Mouse (Mus musculus) cerebral cortex, adult 2 months (tissue): ENCODE results near the gene Pgm2l1.

Source experiments
- WGBS: fragments of 180-500 bp; shearing (Covaris S2); methylation state at CpG from one replicate; pipeline ENCODE4 v1.1.7; 2018; 5-methylcytosine and 5-hydroxymethylcytosine counted together

Pgm2l1 gene

GRCm38 (mm10) chr7:100298861-100299510 is 71.8 kb downstream of the Pgm2l1 start:
- WGBS, result 85% methylated on average over 14 of the region's 14 CpGs

DNA sequence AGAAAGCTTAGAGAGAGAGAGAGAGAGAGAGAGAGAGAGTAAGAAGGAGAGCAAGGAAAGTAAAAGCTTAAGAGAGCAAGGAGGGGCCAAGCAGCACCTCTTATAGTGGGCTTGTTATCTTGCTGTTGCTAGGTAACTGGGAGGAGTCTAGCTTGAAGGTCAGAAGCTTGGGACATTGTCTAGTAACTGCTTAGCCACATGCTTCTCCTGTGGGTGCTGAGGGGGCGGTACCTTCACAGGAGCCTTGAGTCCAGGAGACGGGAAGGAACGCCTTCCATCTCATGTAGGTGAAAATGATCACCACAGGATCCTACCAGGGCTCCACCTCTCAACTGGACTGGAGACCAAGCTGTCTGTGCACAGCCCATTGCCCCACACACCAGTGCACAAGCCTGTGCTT is 74.2 kb downstream of the Pgm2l1 start:
- WGBS, result 71% methylated on average over 3 of the region's 3 CpGs

GRCm38 (mm10) chr7:100302316-100302715 is 75.1 kb downstream of the Pgm2l1 start:
- 21% methylated on average over 4 of the region's 4 CpGs for WGBS

- 91% methylated on average over 9 of the region's 9 CpGs for WGBS
Observed at GRCm38 (mm10) chr7:100305894-100306293, 78.7 kb downstream of the Pgm2l1 start.

- WGBS, result 63% methylated on average over 6 of the region's 6 CpGs
Observed at GRCm38 (mm10) chr7:100307872-100308653, 80.9 kb downstream of the Pgm2l1 start.

DNA sequence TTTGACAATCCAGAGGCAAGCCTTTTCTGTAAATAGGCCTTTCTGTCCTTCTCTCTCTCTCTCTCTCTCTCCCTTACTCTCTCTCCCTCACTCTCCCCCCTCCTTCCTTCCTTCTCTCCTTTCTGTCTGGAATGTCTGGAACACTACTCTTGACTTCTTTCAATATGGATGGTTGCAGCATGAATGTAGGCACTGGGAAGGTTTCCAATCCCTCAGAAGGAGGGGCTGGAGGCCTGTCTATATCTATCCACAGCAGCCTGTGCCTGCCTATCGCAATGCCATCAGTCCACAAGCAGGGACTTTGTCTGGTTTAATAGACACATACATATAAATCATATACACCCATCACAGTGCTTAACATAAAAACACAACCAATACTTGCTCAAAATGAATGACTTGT is 82.0 kb downstream of the Pgm2l1 start:
- WGBS, result 49% methylated on average over 1 of the region's 1 CpGs

DNA sequence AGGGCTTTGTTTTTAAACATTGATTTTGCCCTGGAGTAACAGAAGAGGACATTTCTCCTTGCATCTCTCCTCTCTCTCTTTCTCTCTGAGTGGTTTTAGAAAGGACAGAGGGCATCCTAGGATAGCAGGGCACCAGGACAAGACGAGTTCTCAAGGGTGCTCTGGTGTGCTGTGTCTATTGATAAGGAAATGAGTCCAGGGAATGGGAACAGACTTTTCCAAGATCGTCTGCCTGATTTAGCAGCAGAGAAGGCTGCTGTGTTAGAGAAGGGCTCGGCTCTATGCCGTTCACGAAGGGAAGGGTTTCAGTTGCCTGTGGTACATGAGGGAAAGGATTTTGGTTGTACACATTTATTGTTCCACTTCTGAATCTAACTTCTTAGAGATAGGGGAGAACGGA is 82.5 kb downstream of the Pgm2l1 start:
- WGBS, result 32% methylated on average over 6 of the region's 6 CpGs

GRCm38 (mm10) chr7:100310290-100310689 is 83.1 kb downstream of the Pgm2l1 start:
- WGBS, result 67% methylated on average over 12 of the region's 12 CpGs

GRCm38 (mm10) chr7:100312716-100313115 is 85.5 kb downstream of the Pgm2l1 start:
- 72% methylated on average over 4 of the region's 4 CpGs for WGBS

DNA sequence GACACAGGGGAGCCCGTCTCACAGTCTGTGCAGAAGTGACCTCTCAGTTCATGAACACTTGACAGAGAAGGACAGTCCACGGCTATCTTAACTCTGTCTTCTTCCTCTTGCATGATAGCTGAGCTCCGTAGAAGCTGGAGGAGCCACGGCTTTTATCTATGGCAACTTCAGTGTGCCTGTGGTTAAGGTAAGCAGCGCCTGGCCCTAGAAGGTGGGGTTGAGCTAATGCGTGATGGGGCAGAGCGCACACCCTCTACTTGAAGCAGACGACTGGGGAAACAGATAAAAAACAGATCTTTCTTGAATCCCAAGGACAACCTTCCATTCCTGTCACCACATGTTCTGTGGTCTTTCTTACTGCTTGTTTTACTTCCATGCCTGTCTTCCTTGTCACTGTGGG is 89.7 kb downstream of the Pgm2l1 start:
- WGBS, result 96% methylated on average over 8 of the region's 8 CpGs

GRCm38 (mm10) chr7:100317534-100317933 is 90.3 kb downstream of the Pgm2l1 start:
- 97% methylated on average over 5 of the region's 5 CpGs for WGBS

GRCm38 (mm10) chr7:100323721-100324120 is 96.5 kb downstream of the Pgm2l1 start:
- 66% methylated on average over 3 of the region's 3 CpGs for WGBS

GRCm38 (mm10) chr7:100325482-100325881 is 98.3 kb downstream of the Pgm2l1 start:
- 67% methylated on average over 6 of the region's 6 CpGs for WGBS

GRCm38 (mm10) chr7:100327514-100327913 is 100.3 kb downstream of the Pgm2l1 start:
- WGBS, result 74% methylated on average over 7 of the region's 7 CpGs
